Mouse (Mus musculus) MEL-GATA-1-ER (cell line): Measurements from ENCODE around the gene Fbxo34.
"Not testable (repeated sequence)": the region's sequence is repeated elsewhere in the genome, so short reads cannot be mapped to it uniquely, and the experiment has no call there.

Experiments used
- DNase-seq: peaks from one replicate; pipeline ENCODE4 v3.0.0-alpha.2; 2012; ENCODE audit warnings: low read depth; ENCODE audit errors: extremely low read depth

Gene Fbxo34

DNA sequence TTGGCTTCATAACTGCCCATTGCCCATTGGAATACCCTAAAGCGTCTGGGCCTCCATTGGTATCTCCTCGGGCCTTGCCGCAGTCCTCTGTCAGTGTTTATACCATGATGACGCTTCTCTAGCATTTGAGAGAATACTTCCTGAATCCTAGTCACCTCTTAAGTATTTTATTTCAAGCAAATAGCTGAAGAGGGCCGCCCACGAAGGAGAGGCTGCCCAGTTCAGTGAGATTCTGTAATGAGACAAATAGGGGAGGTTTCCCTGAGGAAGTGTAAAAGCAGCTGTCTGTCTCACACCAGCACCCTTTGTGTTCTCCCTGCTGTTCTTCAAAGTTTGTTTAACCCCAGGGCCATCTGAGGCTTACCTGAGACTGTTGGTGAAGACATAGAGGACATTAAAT lies 66.5 kb downstream of the Fbxo34 start:
- no peak for DNase-seq

DNA sequence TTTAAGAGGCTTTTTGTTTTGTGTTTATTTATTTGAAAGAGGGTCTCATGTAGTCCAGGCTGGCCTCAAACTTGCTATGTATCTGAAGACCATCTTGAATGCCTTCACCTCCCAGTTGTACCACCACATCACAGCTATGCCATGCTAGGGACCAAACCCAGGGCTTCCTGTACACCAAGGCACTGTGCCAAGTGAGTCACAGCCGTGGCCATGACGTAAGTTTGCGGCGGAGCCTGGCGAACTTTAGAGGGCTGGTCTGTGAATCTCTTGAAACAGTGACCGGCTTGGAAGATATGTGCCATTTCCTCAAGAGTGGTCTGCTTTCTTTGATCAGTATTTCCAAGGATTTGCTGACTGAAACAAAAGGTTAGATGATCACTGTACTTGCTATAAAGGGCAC lies 68.4 kb downstream of the Fbxo34 start:
- no peak for DNase-seq

GRCm38 (mm10) chr14:47520751-47521449 lies 70.7 kb downstream of the Fbxo34 start:
- DNase-seq = no peak

GRCm38 (mm10) chr14:47521609-47522008 lies 71.4 kb downstream of the Fbxo34 start:
- no peak for DNase-seq

GRCm38 (mm10) chr14:47522301-47522700 lies 72.1 kb downstream of the Fbxo34 start:
- peak; percentile 91 for DNase-seq

DNA sequence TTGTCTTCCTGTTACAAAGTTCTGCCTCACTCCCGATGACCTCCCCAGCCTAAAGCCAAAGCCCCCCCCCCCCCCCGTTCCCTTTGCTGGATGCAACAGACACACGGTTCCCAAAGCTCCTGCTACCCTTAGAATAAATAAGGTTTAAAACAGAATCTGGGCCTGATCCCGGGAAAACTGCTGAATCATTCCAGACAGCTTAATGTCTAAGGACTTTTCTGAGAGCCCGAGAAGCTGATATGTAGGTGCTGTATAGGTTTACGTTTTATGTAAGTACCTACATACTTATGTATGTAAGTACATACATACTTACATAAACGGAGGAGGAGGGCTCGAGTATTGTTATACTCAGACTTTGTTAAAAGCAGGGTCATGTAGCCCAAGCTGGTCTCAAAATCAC lies 75.2 kb downstream of the Fbxo34 start:
- DNase-seq = no peak

DNA sequence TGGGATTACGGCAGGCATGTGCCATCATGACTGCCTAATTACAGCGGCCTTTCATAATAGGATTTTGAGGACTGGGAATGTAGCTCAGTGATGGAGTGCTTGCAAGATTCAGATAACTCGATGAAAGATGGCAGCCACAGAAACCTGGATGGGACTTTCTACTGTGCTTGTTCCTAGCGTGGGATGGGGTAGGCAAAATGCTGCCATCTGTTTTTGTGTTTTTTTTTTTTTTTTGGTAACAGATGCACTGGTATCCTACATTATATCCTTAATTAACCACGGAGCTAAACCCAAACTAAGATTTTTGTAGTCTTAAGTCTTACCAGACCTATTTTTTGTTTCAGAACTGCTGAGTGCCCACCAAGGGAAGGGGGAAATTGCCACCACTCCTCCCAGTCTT lies 75.6 kb downstream of the Fbxo34 start:
- no peak for DNase-seq

GRCm38 (mm10) chr14:47527833-47528232 lies 77.6 kb downstream of the Fbxo34 start:
- DNase-seq = no peak

DNA sequence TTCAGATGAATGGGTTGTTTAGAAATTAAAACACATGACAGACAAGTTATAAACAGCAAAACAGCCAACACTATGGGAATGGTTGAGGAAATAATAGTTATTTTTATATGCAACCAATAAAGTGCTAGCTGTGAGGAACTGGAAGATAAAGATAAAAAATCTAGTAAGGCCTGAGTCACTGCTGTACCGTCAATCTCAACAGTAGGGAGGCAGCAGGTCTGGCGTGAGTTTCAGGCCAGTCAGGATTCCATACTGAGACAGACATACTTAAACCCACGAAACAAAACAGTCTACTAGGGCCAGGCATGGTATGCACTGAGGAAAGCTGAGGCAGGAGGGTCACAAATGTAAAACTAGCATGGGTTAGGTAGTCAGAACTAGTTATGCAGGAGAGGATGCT lies 78.1 kb downstream of the Fbxo34 start:
- no peak for DNase-seq

DNA sequence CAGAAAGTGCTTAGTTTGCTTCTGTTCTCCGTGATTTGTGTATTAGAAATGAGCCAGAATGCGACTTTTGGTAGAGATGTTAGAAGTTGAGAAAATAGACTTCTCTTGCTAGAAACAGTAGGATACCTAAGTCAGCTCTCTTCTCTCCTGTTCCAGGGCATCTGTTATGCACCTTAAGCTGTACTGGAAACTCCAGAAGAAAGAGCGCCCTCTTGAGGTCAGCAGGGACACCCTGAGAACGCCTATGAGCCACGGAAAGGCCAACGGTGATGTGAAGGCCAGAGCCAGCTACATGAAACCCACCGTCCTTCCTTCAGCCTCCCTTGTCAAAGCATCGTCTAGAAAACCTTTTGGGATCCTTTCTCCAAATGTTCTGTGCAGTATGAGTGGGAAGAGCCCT lies 78.8 kb downstream of the Fbxo34 start:
- DNase-seq = peak; percentile 42

DNA sequence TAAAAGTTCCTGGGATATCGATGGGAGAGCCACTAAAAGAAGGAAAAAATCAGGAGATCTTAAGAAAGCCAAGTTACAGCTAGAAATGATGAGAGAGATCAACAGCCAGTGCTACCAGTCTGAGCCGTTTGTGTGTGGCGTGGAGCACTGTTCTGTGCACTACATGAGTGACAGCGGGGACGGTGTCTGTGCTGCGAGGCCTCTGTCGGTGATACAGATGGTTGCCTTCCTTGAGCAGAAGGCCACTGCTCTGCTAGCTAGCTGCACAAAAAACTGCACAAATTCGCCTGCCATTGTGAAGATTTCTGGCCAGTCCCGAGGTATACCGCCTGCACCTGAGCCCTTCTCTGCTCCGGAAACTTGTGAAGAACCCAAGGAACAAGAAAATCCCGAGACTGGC lies 79.4 kb downstream of the Fbxo34 start:
- DNase-seq = not testable (repeated sequence)

DNA sequence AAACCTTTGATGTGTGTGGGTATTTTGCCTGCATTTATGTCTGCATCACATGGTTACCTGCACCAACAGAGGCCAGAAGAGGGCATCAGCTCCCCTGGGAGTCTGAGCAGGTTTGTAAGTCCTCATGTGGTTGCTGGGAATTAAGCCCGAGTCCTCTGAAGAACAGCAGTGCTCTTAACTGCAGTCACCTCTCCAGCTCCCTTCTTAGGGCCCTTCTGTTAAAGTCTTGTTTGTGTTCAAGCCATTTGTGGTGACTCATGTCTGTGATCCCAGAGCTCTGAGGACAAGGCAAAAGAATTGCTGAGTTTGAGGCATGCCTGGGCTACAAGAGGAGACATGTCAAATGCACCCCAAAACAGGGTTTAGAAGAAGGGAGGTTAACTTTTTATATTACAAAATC lies 82.3 kb downstream of the Fbxo34 start:
- DNase-seq = no peak

DNA sequence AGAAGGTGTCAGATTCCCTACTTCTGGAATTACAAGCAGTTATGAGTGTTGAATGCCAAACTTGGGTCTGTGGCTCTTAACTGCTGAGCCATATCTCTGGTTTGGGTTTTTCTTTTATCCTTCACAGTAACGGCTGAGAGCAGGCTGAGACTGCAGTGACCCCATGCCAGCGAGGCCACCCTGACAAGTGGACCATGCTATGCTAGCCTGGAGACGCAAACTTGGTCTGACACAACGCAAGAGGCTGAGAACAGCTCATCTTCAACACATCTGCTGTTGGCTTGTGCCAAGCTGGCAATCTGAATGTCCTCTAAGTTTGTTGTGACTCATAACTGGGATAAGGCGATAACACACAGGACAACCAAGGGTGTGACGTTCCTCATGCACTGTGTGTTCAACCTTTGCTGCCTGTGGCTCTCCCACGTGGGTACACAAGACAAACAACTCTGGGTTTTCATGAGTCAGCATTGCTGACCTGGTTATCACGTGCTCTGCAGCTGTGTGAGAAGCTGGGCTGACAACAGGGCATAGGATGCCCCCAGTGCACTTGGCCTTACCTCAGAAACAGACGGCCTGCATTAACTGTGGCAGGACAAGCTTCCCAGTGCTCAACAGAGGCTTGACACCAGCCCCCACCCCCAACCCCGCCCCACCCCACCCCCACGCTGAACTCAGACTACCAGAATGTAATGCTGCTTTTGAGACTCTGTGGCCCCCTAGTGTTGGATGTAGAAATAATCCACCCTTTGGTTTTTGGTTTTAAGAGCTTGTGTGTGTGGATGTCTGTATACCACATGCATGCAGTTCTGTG lies 83.3 kb downstream of the Fbxo34 start:
- DNase-seq = peak; percentile 58

DNA sequence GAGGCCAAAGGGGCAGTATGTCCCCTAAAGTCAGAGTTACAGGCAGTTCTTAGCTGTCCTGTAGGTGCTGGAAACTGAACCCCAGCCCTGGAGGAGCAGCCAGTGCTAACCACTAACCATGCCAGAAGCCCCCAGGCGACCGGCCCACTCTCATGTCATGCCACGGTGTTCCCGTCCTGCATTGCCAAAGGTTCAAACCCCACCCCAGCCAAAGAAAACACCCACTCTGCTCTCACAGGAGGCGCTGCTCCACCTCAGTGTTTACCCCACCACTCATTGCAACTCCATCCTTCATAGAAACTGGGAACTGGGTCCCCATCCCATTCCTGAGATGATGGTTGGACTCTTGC lies 83.9 kb downstream of the Fbxo34 start:
- DNase-seq = no peak

DNA sequence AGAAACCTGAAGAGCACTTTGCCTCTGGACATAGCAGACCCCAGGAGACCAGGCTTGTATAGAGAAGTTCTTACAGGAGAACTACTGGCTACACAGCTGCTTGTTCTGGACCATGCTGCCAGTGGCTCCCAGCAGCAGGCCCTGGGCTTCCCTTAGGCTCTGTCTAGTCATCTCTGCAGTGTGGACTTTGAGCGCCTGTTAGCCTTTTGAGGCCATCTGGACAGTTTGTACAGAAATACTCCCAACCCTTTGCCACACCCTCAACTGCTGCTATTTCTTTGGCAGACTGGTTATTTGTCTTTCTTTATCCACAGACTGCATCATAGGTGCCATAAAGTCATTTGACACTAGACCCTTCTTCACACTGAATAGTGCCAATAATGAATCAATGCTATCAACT lies 84.9 kb downstream of the Fbxo34 start:
- no peak for DNase-seq

GRCm38 (mm10) chr14:47541325-47541948 lies 91.2 kb downstream of the Fbxo34 start:
- no peak for DNase-seq

GRCm38 (mm10) chr14:47542283-47542682 lies 92.1 kb downstream of the Fbxo34 start:
- DNase-seq = no peak

- DNase-seq = no peak
These were observed 94.1 kb downstream of the Fbxo34 start for GRCm38 (mm10) chr14:47544286-47544685.

- no peak for DNase-seq
These were observed 94.7 kb downstream of the Fbxo34 start for GRCm38 (mm10) chr14:47544877-47545276.

DNA sequence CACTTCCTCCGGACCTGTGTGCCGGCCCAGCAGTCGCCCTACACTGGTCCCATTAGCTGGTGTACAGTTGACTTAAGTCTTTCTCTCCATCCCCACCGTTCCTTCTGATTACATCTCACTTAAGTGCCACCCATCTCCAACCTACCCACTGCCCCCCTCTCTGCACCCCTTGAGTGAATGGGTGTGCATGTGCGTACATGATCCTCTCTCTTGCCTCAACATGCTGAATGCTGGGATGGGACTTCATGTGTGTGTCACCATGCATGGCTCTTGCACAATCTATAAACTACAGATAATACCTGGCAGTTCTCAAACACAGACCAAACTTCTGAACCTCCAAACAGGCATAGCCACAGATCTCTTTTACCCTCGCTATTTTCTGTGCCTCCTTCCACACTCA lies 101.4 kb downstream of the Fbxo34 start:
- DNase-seq = no peak

DNA sequence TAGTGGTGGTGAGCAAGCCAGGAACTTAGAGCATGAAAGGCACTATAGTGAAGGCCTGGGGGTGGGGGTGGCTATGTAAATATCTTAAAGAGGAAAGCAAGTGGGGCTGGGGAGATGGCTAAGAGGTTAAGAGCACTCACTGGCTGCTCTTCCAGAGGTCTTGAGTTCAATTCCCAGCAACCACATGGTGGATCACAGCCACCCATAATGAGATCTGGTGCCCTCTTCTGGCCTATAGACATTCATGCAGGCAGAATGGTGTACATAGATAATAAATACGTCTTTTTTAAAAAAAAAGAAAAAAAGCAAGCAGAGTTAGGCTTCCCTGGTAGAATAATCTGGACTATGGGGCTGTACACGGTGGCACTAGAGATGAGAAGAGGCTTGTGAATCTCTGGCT lies 103.2 kb downstream of the Fbxo34 start:
- DNase-seq = no peak

- no peak for DNase-seq
These were observed 104.0 kb downstream of the Fbxo34 start for GRCm38 (mm10) chr14:47554236-47554635.

- DNase-seq = no peak
These were observed 105.0 kb downstream of the Fbxo34 start for GRCm38 (mm10) chr14:47555225-47555624.
